Mouse (Mus musculus) layer of hippocampus, postnatal 25 days (tissue): Measurements from ENCODE around the gene Gm49388. TPM values are rescaled to one million over a fixed set of nuclear protein-coding genes. Genes with fewer than 3 reads are reported as not detected.
A peak's percentile ranks its signal among the peaks of the same experiment; 100 is the strongest.

Source experiments
- DNase-seq, 2 experiments: peaks; one replicate each; pipeline ENCODE4 v3.0.0; 2022; ENCODE audit warnings: mixed read lengths in 2 of 2, low spot score in 1 of 2; ENCODE audit errors: extremely low spot score in 1 of 2
- total RNA-seq, 2 experiments: library from RNA; stranded (reverse); gene quantifications; 2 replicates each; pipeline ENCODE4 v1.2.3; 2021

Gene Gm49388
- 1 to 10 TPM; 3.7 to 5.7 TPM for total RNA-seq

GRCm38 (mm10) chr7:127785308-127785707 is at the start of gene Gm49388:
TSS of gene Gm49388 (plus strand) at chr7:127785608.
- DNase-seq: no peak

GRCm38 (mm10) chr7:127744366-127745045 is 40.9 kb upstream of the Gm49388 start, which contains the start of gene Fbxl19:
TSS of gene Fbxl19 (plus strand) at chr7:127744543.
- DNase-seq: peak; percentile 41 to 76

DNA sequence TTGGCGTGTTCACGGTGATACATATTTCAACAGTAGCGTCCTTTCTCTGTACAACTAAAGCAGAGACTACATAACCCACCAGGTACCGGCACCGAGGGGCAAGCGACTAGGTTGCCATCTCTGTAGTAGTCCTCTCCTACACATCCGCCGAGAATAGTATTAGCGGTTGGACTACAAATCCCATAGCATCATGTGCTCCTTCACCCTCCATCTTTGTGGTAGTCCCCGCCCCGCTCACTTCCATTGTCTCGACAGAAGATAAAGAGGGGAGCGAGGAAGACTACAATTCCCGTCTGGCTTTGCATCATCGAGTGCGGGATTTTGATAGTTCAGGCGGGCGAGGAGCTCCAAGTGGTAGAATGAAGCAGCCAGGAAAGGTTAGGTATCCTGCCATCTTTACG is 40.2 kb upstream of the Gm49388 start:
- peak; percentile 70 to 74 for DNase-seq

GRCm38 (mm10) chr7:127745652-127746493 is 39.5 kb upstream of the Gm49388 start:
- DNase-seq: peak; percentile 74 to 88

GRCm38 (mm10) chr7:127746494-127747491 is 38.6 kb upstream of the Gm49388 start:
- DNase-seq: no peak

- no peak for DNase-seq
Observed at GRCm38 (mm10) chr7:127747559-127748234, 37.7 kb upstream of the Gm49388 start.

DNA sequence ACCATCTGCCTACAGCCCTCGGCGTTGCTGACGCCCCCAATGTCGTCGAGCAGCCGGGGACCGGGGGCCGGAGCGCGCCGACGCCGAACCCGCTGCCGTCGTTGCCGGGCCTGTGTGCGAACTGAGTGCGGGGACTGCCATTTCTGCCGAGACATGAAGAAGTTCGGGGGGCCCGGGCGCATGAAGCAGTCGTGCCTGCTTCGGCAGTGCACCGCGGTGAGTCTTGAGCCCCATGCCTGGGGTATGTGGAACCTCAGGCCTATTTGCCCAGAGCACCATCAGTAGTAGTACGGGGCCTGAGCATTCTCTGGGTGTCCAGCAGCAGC is 37.2 kb upstream of the Gm49388 start:
- DNase-seq: no peak

- no peak for DNase-seq
Observed at GRCm38 (mm10) chr7:127750131-127751127, 35.0 kb upstream of the Gm49388 start.

GRCm38 (mm10) chr7:127751619-127752018 is 33.8 kb upstream of the Gm49388 start:
- no peak for DNase-seq

DNA sequence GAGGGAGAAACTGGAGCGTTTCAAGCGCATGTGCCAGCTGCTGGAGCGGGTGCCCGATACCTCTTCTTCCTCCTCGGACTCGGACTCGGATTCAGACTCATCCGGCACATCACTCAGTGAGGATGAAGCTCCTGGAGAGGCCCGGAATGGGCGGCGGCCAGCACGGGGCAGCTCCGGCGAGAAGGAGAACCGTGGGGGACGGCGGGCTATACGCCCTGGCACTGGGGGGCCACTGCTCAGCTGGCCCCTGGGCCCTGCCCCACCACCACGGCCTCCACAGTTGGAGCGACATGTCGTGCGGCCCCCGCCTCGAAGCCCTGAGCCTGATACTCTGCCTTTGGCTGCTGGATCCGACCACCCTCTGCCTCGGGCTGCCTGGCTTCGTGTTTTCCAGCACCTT is 33.3 kb upstream of the Gm49388 start:
- no peak for DNase-seq

DNA sequence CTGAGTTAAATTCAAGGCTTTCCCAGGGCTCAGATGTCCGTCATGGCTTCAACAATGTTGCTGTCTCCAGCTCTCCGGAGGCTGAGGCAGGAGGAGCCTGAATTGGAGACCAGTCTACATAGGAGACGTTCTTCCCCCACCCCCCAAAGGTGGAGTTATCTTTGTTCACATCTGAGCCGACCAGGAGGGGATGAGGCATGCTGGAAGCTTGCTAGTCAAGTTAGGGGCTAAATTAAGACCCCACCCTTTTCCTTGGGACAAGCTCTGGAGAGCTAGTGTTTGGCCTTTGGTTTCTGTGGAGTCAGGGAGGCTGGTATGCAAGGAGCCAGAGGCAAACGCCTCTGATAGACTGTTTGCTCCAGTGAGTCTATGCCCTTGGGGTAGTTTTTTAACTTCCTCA is 32.2 kb upstream of the Gm49388 start:
- DNase-seq: no peak

- DNase-seq: no peak
Observed at GRCm38 (mm10) chr7:127753741-127754140, 31.7 kb upstream of the Gm49388 start.

DNA sequence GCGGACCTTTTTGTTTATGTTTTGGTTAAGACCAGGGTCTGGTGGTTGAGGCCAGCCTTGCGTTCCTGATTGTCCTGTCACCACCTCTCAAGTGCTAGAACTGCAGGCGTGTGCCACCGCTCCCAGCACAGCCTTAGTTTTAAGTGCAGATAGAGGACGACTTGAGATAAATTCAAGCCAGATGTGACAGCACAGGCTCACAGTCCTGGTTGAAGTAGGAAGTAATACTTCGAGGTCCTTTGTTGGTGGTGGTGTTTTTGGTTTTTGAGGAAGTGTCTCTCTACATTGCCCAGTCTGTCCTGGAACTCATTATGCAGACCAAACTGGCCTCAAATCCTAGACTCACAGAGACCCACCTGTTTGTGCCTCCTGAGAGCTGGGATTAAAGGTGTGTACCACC is 25.7 kb upstream of the Gm49388 start:
- DNase-seq: no peak

- no peak for DNase-seq
Observed at GRCm38 (mm10) chr7:127760478-127760877, 24.9 kb upstream of the Gm49388 start.

- peak in 1 of 2 experiments; percentile 69 for DNase-seq
Observed at GRCm38 (mm10) chr7:127761026-127761425, 24.4 kb upstream of the Gm49388 start.

DNA sequence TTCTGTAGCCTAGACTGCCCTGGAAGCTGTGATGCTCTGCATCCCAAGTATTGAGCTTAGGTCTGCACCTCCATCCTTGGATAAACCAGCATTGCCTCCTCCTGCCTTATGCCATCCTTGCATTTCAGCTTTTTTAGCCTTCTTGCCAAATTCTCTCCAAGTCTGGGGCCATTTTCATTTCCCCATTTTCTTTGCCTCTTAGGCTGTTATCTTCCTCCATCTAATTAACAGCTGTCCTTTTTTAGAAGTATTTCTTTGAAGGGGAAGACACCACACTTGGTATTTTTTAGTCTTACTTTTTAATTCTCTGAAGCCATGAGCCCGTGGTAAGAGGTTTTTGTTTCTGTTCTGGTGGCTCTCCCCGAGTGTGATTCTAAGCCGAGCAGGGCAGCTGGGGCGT is 21.8 kb upstream of the Gm49388 start:
- no peak for DNase-seq

DNA sequence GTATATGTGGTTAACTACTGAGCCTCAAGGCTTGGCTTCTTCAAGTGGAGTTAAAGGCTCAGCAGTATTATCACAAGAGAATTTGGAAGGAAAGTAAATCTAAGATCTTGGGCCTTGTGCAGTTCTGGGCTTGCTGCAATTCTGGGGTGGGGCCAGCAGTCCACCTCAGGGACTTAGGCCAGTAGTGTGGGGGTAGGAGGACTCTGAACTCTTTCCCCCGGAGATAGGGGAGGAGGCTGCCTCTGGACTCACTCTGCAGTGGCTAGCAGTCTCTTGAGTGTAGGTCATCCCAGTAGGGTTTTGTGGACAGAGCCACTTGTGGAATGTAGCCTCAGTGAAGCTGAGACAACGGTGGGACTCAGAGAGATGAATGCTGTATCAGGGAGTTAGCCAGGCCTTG is 19.7 kb upstream of the Gm49388 start:
- no peak for DNase-seq

DNA sequence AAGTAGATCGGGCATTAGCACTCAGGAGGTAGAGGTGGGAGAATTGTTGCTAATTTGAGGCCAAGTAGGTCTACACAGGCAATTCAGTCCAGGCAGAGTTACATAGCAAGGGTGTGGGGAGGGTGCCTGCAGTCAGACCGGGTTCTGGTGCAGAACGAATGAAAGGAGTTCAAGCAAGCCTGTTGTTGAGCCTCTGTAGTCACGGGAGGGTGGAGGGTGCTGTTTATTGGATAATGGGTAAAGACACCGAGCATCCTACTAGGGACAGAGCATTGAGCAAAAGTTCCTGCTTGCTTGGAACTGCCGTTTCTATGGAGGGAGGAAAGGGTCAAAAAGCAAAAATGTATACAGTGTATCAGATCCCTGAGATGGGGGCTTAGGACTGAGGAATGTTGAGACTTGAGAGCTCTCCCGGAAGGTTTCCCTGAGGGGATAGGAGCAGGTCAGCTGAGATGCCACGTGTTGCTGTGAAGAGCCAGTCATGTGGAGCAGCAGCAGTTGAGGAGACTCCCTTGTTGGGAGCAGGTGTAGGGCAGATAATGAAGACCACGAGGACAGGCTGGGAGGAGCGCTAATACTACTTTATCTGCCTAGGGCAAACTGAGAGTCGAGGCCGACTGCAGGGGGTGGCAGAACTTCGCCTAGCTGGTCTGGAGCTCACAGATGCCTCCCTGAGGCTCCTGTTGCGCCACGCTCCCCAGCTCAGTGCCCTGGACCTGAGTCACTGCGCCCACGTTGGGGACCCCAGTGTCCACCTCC is 18.4 kb upstream of the Gm49388 start:
- DNase-seq: no peak
